Mouse (Mus musculus) liver, postnatal 0 days (tissue): ENCODE data around the gene Sytl4.

Experiments used
- CTCF ChIP-seq: sonication (generic); IDR thresholded peaks from 2 replicates; pipeline ENCODE4 v1.5.1; 2016; ENCODE audit warnings: antibody characterized with exemption, low read depth
- EP300 ChIP-seq: IDR thresholded peaks from 2 replicates; pipeline ENCODE4 v1.6.1; 2016; ENCODE audit warnings: antibody characterized with exemption, low read depth, mild to moderate bottlenecking

- TF ChIP-seq CTCF (no peak), EP300 (no peak)
Observed at GRCm38 (mm10) chrX:133887308-133887707, 94.3 kb downstream of the Sytl4 start.
